Mouse (Mus musculus) v-Abl transformed pro-B cells (cell line): ENCODE data around the gene Hoxa10.

Source experiments
- in situ Hi-C, 2 experiments: fragments of 400-800 bp; cut with MboI; formaldehyde crosslinking; loops; one replicate each; pipeline ENCODE4 v1.15.1; 2025; ENCODE audit not compliant: unreplicated experiment in 2 of 2

Hoxa10 gene

GRCm38 (mm10) chr6:52240389-52241000 lies at the start of gene Hoxa10:
Gene Hoxa10 (minus strand): TSS chr6:52240854.
- in situ Hi-C loops, result loop anchor here in 1 of 2 experiments (25.0 kb wide), 1 partner anchor 1578 kb away; the partner anchor contains the start of gene Npvf

- in situ Hi-C loops, result no loop called here
Measured at GRCm38 (mm10) chr6:52290186-52290585, 49.5 kb upstream of the Hoxa10 start.

GRCm38 (mm10) chr6:52283896-52284295 lies 43.2 kb upstream of the Hoxa10 start:
- in situ Hi-C loops, result no loop called here

GRCm38 (mm10) chr6:52281084-52281483 lies 40.4 kb upstream of the Hoxa10 start:
- in situ Hi-C loops, result no loop called here

GRCm38 (mm10) chr6:52276920-52277319 lies 36.3 kb upstream of the Hoxa10 start:
- in situ Hi-C loops, result no loop called here

- in situ Hi-C loops, result no loop called here
Measured at GRCm38 (mm10) chr6:52276382-52276781, 35.7 kb upstream of the Hoxa10 start.

GRCm38 (mm10) chr6:52275563-52276280 lies 35.1 kb upstream of the Hoxa10 start:
- in situ Hi-C loops, result no loop called here

GRCm38 (mm10) chr6:52274576-52274975 lies 33.9 kb upstream of the Hoxa10 start:
- in situ Hi-C loops, result loop anchor here in 1 of 2 experiments (25.0 kb wide), 1 partner anchor 1938 kb away; no protein-coding TSS in a partner anchor

- in situ Hi-C loops, result loop anchor here in 1 of 2 experiments (25.0 kb wide), 1 partner anchor 1939 kb away; no protein-coding TSS in a partner anchor
Measured at GRCm38 (mm10) chr6:52273656-52274280, 33.1 kb upstream of the Hoxa10 start.

- in situ Hi-C loops, result loop anchor here in 1 of 2 experiments (25.0 kb wide), 1 partner anchor 1939 kb away; no protein-coding TSS in a partner anchor
Measured at GRCm38 (mm10) chr6:52272766-52273655, 32.4 kb upstream of the Hoxa10 start.

- in situ Hi-C loops, result loop anchor here in 1 of 2 experiments (25.0 kb wide), 1 partner anchor 1942 kb away; no protein-coding TSS in a partner anchor
Measured at GRCm38 (mm10) chr6:52270494-52271480, 30.1 kb upstream of the Hoxa10 start.

GRCm38 (mm10) chr6:52268756-52269155 lies 28.1 kb upstream of the Hoxa10 start:
- in situ Hi-C loops, result loop anchor here in 1 of 2 experiments (25.0 kb wide), 1 partner anchor 1944 kb away; no protein-coding TSS in a partner anchor

GRCm38 (mm10) chr6:52268341-52268740 lies 27.7 kb upstream of the Hoxa10 start:
- in situ Hi-C loops, result loop anchor here in 1 of 2 experiments (25.0 kb wide), 1 partner anchor 1944 kb away; no protein-coding TSS in a partner anchor

GRCm38 (mm10) chr6:52267691-52268090 lies 27.0 kb upstream of the Hoxa10 start:
- in situ Hi-C loops, result loop anchor here in 1 of 2 experiments (25.0 kb wide), 1 partner anchor 1945 kb away; no protein-coding TSS in a partner anchor

- in situ Hi-C loops, result loop anchor here in 1 of 2 experiments (25.0 kb wide), 1 partner anchor 1945 kb away; no protein-coding TSS in a partner anchor
Measured at GRCm38 (mm10) chr6:52267221-52267620, 26.6 kb upstream of the Hoxa10 start.

GRCm38 (mm10) chr6:52266666-52266985 lies 26.0 kb upstream of the Hoxa10 start:
- in situ Hi-C loops, result loop anchor here in 1 of 2 experiments (25.0 kb wide), 1 partner anchor 1946 kb away; no protein-coding TSS in a partner anchor

- in situ Hi-C loops, result loop anchor here in 1 of 2 experiments (25.0 kb wide), 1 partner anchor 1946 kb away; no protein-coding TSS in a partner anchor
Measured at GRCm38 (mm10) chr6:52265913-52266665, 25.4 kb upstream of the Hoxa10 start.
